Mouse (Mus musculus) splenic B cell, adult 2 months (primary cell): ENCODE data around the gene Cryba1.

Experiments used
- DNase-seq: peaks from one replicate; pipeline ENCODE4 v3.0.0-alpha.2; 2011; ENCODE audit warnings: low read depth, low spot score
- H3K27me3 ChIP-seq: 2 replicates; pipeline ENCODE4 v1.6.1; 2012; ENCODE audit warnings: mild to moderate bottlenecking, low read length, moderate library complexity, mixed read lengths; ENCODE audit not compliant: control insufficient read depth, poor library complexity, insufficient read depth, severe bottlenecking
- H3K36me3 ChIP-seq: 2 replicates; pipeline ENCODE4 v1.6.1; 2012; ENCODE audit warnings: mild to moderate bottlenecking, low read length, moderate library complexity, mixed read lengths; ENCODE audit not compliant: control insufficient read depth, poor library complexity, insufficient read depth, severe bottlenecking

The Cryba1 gene

DNA sequence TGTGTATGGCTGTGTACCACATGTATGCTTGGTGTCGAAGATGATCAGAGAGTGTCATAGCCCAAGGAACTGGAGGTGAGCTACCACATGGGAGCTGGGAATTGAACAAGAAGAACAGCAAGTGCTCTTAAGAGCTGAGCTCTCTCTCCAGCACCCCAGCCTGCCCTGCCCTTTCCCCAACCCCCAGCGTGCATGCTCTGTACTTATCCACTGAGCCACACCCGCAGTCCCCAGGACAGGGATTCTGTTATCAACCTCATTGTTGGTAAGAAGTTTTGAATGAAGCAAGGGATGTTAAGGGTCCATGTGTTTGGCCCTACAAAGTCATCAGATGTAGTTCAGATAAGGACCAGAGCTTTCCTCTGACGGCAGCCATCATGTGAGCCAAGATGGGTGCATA lies 21.6 kb upstream of the Cryba1 start:
- H3K36me3 ChIP-seq = no peaks in the 10 kb centered on the region
- no peak for DNase-seq
- H3K27me3 ChIP-seq = no peaks in the 10 kb centered on the region

DNA sequence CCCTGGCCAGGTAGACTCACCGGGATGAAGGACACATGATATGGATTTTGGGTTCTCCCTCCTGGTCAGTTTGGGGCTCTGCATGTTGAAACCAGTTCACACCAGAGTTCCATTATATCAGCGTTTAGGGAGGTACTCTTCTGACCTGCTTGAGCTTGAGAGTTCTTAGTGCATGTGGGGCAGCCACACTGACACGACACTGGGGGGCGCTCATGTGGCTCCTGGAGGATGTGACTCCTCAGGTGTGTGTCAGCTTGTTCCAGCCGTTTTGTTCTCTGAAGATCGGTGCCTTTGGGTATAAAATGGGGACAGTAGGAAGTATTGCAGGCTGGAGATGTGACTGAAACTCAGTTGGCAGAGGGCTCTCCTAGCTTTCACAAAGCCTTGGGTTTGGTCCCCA lies 18.9 kb upstream of the Cryba1 start:
- H3K36me3 ChIP-seq = no peaks in the 10 kb centered on the region
- H3K27me3 ChIP-seq = no peaks in the 10 kb centered on the region
- peak; percentile 29 for DNase-seq

DNA sequence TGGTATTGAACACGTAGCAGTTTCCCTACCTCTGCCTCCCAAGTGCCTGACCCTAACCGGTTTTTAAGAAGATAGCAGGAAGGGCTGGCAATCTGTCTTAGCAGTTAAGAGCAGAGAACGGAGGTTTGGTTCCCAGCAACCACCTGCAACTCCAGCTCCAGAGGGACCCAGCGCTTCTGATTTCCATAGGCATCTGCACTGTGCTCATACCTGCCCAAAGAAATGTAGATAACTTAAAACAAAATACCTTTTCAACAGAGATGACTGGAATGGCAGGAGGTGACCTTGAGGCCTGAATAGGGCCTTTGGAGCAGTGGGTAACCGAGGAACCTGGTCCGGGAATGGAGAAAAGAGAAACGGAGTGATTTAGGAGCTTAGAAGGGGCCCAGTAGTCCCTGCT lies 13.5 kb upstream of the Cryba1 start:
- Histone ChIP-seq H3K36me3 (no peaks in the 10 kb centered on the region; the same call in 1 of the 2 replicates), H3K27me3 (no peaks in the 10 kb centered on the region)
- no peak for DNase-seq

DNA sequence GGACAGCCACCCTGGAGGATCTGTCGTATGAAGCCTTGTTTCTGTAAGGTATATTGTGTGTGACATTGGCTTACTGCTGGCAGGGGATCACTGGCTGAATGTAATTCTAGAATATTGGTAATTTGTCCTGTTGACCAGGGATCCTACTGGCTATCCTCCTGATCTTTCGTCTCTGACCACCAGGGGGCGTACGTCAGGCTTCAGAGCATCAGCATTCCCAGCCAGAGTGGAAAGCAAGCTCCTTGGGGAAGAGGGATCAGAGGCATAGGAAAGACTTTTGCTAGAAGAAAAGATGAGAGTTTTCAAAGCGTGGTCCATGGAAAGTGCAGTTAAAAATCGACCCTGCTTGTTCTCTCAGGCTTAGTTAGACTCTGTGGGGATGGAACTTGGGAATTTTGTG lies 12.2 kb upstream of the Cryba1 start:
- DNase-seq = peak; percentile 77
- Histone ChIP-seq H3K27me3 (no peaks in the 10 kb centered on the region), H3K36me3 (no peaks in the 10 kb centered on the region; the same call in 1 of the 2 replicates)

DNA sequence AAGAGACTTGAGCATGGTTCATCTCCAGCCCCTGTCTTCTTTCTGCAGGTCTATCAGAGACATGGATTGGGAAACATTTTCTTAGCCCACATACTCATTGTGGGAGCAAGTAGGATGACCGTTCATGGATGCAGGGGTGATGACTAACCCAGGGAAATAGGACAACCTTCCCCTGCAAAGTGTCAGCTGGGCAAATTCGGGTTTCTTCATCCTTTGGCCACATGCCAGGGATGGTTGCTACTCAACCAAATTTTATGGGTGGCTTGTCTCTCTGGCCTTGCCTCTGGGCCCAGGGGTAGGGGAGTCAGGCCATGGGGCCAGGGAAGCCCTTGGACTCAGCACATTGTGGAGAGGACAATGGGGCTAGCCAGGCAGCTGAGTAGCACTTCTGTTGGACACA lies 3.5 kb upstream of the Cryba1 start:
- DNase-seq = no peak
- Histone ChIP-seq H3K36me3 (no peaks in the 10 kb centered on the region), H3K27me3 (no peaks in the 10 kb centered on the region)

DNA sequence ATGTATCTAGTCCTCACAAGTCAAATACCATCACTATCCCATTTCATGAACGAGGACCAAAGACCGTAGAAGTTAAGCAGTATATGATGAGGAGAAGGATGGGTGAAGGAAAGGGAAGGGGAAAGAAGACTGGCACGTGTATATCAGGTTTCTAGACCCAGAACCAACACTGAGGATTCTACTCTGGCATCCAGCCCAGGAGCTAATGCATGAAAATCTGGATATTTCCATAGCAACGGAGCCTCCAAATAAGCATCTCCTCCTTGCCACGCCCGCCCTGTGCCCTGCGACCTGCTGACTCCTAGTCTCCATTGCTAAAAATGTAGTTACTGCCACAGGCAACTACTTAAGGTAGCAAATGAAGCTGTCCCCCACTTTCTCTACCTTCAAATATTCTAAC lies 317 bp downstream of the Cryba1 start:
- Histone ChIP-seq H3K36me3 (no peaks in the 10 kb centered on the region), H3K27me3 (no peaks in the 10 kb centered on the region)
- no peak for DNase-seq

DNA sequence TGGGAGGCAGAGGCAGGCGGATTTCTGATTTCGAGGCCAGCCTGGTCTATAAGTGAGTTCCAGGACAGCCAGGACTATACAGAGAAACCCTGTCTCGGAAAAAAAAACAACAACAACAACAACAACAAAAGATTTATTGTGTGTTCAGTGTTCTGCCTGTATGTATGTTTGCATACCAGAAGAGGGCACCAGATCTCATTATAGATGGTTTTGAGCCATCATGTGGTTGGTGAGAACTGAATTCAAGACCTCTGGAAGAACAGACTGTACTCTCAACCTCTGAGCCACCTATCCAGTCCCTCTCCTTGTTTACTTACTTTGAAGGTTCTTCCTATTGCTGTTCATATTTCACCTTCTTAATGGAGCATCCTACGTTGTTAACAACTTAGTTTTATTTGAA lies 3.7 kb downstream of the Cryba1 start:
- peak; percentile 6 for DNase-seq
- H3K36me3 ChIP-seq = no peaks in the 10 kb centered on the region; the same call in 1 of the 2 replicates
- no peaks in the 10 kb centered on the region for H3K27me3 ChIP-seq

DNA sequence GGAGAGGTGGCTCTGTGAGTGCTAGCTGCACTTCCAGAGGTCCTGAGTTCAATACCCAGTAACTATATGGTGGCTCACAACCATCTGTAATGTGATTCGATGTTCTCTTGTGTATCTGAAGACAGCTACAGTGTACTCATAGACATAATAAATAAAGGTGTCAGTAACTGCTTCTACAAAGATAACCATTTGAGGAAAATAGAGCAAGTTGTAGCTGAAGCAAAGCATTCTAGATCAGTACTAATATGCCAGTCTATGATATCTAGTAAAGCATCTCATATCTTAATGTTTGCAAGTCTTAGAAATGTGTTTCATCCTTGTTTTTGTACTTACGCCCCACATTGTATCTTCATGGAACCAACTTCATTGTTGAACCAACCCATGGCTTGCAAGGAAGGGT lies 6.0 kb downstream of the Cryba1 start:
- no peak for DNase-seq
- H3K27me3 ChIP-seq = no peaks in the 10 kb centered on the region; the same call in 1 of the 2 replicates
- H3K36me3 ChIP-seq = no peaks in the 10 kb centered on the region; the same call in 1 of the 2 replicates

DNA sequence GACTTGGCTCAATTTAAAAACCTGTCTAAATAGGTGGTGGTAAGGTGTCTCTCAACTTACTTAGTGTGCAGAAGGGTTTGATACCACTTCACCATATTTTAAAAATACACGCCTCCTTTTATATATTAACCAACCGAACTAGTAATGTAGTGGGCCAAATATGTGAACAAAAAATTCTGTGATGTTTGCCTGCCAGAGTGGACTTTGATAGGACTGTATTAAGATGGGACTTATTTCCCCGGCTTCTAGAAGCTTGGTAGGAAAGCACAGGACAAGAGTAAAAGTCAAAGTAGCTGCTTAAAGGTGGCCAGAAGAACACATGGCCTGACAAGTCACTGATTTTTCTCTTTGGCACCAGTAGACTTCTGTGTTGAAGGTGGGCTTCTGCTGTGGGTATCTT lies 11.3 kb downstream of the Cryba1 start:
- DNase-seq = no peak
- Histone ChIP-seq H3K27me3 (no peaks in the 10 kb centered on the region; the same call in 1 of the 2 replicates), H3K36me3 (peaks cover 5% of the 10 kb centered on the region; the same call in 1 of the 2 replicates)

DNA sequence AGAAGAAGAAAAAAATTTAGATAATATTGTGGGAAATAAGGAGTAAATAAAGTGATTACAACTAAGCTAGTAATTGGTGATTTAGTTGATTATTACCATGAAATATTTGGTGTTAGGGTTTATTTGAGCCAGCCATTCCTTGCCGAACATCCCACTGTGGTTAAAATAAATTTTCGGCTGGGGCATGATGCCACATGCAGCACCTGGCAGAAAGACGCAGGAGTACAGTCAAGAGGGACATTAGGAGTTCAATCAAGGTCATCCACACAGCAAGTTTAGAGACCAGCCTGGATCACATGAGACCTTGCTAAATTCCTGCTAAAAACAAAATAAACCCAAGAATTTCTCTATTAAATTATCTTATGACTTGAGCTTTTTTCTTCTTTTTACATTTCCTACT lies 16.0 kb downstream of the Cryba1 start:
- Histone ChIP-seq H3K36me3 (peaks cover 9% of the 10 kb centered on the region; the same call in 1 of the 2 replicates), H3K27me3 (no peaks in the 10 kb centered on the region)
- DNase-seq = no peak

DNA sequence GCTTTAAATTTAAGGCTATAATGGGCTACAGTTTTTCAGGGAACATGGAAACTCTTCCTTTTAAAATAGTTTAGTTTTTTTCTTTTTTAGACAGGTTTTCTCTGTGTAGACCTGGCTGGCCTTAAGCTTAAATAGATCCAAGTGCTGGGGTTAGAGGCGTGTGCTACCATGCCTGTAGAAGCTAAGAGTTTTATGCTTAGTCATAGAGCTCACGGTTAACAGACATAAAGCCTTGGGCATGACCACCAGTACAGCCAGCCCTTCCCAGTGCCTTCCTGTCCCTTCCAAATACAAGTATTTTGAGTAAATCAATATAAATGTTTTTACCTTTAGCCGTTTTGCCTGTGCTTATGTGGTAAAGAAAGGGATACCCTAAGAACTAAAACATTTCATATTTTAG lies 19.2 kb downstream of the Cryba1 start:
- Histone ChIP-seq H3K27me3 (no peaks in the 10 kb centered on the region), H3K36me3 (peaks cover 9% of the 10 kb centered on the region; the same call in 1 of the 2 replicates)
- no peak for DNase-seq

DNA sequence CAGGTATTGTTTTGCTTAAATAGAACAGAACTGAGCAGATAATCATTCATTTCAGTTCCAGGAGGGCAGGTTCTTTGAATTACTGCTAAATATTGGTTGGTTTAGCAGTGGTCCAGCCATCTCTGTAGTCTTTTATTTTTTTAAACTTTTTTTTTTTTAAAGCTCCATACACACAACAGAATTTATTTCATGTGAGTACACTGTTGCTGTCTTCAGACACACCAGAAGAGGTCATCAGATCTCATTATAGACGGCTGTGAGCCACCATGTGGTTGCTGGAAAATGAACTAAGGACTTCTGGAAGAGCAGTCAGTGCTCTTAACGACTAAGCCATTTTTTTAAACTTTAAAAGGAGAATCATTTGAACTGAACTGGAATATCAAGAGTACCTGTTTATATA lies 27.9 kb downstream of the Cryba1 start:
- no peaks in the 10 kb centered on the region for H3K27me3 ChIP-seq
- no peak for DNase-seq

DNA sequence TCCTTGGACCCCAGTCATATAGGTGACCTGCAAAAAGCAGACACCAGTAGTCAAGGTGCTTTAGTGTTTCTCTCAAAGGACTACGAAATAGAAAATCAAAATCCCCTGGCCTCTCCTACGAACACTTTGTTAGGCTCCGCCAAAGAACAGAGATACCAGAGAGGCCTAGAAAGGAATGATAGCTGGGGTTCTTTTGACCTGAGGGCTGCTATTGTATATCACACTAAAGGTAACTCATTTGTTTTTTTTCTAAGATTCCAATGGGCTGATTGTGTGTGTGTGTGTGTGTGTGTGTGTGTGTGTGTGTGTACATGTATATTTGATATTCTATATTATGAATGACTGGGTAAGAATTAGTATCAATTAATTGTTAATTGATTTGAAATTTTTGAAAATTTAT lies 32.1 kb downstream of the Cryba1 start:
- no peak for DNase-seq
- H3K27me3 ChIP-seq = no peaks in the 10 kb centered on the region
- H3K36me3 ChIP-seq = peaks cover 2% of the 10 kb centered on the region

More for the DNA sequence above, 27.9 kb downstream of the Cryba1 start:
- peaks cover 2% of the 10 kb centered on the region; the same call in 1 of the 2 replicates for H3K36me3 ChIP-seq

DNA sequence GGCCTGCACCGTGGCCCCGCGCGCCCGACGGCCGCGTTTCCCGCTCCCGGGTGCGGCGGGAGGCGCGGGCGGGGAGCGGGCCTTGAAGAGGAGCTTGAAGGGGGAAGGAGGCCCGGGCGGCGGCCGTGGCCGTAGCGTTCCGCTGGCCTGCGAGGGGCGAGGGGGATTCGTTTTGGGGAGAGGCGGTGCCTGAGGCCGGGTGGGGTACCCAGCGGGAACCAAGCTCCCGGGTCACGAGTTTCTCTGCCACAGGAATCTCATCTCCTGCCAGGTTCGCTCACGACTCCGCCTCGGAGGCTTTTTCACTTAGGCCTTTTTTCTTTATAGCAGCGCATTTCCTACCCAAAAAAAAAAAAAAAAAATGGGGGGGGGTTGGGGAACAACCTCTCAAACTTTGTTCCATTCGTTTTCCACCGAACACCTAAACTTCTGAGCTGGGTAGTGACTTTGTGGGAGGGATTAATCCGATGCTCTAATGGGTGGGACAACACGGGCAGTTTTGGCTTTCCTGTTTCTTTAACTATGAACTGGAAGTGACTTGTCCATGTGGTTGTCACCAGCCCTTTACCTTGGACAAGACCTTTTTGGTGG lies 37.4 kb downstream of the Cryba1 start:
- no peaks in the 10 kb centered on the region; the same call in 1 of the 2 replicates for H3K36me3 ChIP-seq
- DNase-seq = peak; percentile 34
- H3K27me3 ChIP-seq = no peaks in the 10 kb centered on the region

DNA sequence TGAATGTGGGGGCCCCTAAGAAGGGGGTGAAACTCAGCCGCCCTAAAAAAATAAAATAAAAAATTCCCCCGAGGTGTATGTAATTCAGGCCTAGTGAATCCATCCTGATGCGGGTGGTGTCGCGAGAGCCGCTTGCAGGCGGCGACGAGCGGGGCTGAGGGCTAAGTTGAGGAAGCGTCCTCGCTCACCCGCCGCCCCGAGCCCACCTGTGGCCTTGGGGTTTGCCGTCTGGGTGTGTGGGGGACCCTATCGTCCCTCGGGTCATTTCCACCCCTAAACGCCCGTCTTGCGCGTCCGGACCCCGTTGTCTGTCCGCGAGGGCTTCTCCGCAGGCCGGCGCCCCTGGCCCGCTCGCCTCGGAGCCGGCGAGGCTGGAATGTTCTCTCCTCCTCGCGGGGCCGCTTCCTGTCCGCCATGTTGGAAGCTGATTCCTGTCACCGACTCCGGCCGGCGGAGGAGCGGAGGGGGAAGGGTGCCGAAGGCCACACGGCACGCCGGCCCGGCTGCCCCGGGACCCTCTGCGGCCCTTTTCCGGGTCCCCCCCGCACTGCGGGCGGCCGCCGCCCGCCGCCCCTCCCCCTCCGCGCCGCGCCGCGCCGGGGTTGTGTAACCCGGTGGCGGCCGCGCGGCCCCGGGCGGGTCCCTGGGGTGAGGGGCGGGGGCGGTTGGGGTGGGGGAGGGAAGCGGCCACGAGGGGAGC lies 38.1 kb downstream of the Cryba1 start:
- H3K36me3 ChIP-seq = no peaks in the 10 kb centered on the region; the same call in 1 of the 2 replicates
- peak; percentile 62 for DNase-seq
- H3K27me3 ChIP-seq = no peaks in the 10 kb centered on the region
